In genomic region chr19:46422384-46423338, GRCm38 (mm10) we compare ENCODE assay signal across 7 mouse cellular contexts. TPM values are rescaled to one million over a fixed set of nuclear protein-coding genes. Genes with fewer than 3 reads are reported as not detected.
DNase-seq lines count a peak whose midpoint lies in the region; ATAC-seq lines count a peak whose summit lies in the region.

No protein-coding gene starts in this region.

- H3K4me1 ChIP-seq in limb, embryonic 15.5 days, result peaks cover 30% of the 10 kb centered on the region

- H3K27me3 ChIP-seq in limb, embryonic 15.5 days, result no peaks in the 10 kb centered on the region

- WGBS in limb, embryonic 15.5 days, result 25% methylated on average over 11 of the region's 11 CpGs

- peak; percentile 31 for DNase-seq in Muller cell, postnatal 12 days (ENCODE audit: inconsistent ontology term)
- DNase-seq in brain, adult 2 months (ENCODE audit: low read depth, low spot score), result peak; percentile 95
- DNase-seq in fibroblast of lung, adult 2 months (ENCODE audit: low read depth), result peak; percentile 50
- DNase-seq in natural killer cell, adult 2 months (ENCODE audit: low spot score in 2 of 2), result no peak
- no peak for DNase-seq in adrenal gland, postnatal 4 days (ENCODE audit: low spot score in 2 of 2)
- no peak for DNase-seq in right cerebral cortex, postnatal 36 days (ENCODE audit: low spot score in 2 of 2)

- H3K4me3 ChIP-seq in limb, embryonic 15.5 days, result no peak overlapping the region

- peaks cover 11% of the 10 kb centered on the region for H3K36me3 ChIP-seq in limb, embryonic 15.5 days

- no peak overlapping the region for H3K9ac ChIP-seq in limb, embryonic 15.5 days

- peak overlapping the region; percentile 65 for H3K27ac ChIP-seq in limb, embryonic 15.5 days

- H3K9me3 ChIP-seq in limb, embryonic 15.5 days, result no peaks in the 10 kb centered on the region

- peak; percentile 79 for ATAC-seq in limb, embryonic 15.5 days (ENCODE audit: insufficient number of reproducible peaks, low FRiP score, low TSS enrichment, low read depth)

- peak overlapping the region; percentile 2; the same call in 1 of the 2 replicates for H3K4me2 ChIP-seq in limb, embryonic 15.5 days

RNA-seq across cellular contexts. Expression of gene Sufu, which starts 26.0 kb away (rescaled TPM):
- polyA plus RNA-seq in limb, embryonic 15.5 days (2015; fragmentation: Nextera tagmentation; extraction: Ambion mirVana), result 32.8 and 33.6 TPM in 2 replicates
- total RNA-seq in adrenal gland, postnatal 4 days (2021), result 10 to 100 TPM; 30.5 to 34.6 TPM

RNA-seq across cellular contexts. Expression of gene Actr1a, which starts 27.1 kb away (rescaled TPM):
- 145 and 156 TPM in 2 replicates for polyA plus RNA-seq in limb, embryonic 15.5 days (2015; fragmentation: Nextera tagmentation; extraction: Ambion mirVana)
- total RNA-seq in adrenal gland, postnatal 4 days (2021), result 100 to 1,000 TPM in 1 of 2 experiments, 10 to 100 TPM in 1; 95.3 to 110 TPM

Comparison
In these comparisons a context has a peak if more than half of its experiments do, and no peak if none do; other contexts are left out.
1. DNase-seq: peak in Muller cell, postnatal 12 days (single experiment), brain, adult 2 months (single experiment) and fibroblast of lung, adult 2 months (single experiment); none in natural killer cell, adult 2 months (0 of 2), adrenal gland, postnatal 4 days (0 of 2) and right cerebral cortex, postnatal 36 days (0 of 2).